Mouse (Mus musculus) hindbrain, embryonic 12.5 days (tissue): ENCODE results near the gene Scg3. TPM values are rescaled to one million over a fixed set of nuclear protein-coding genes. Genes with fewer than 3 reads are reported as not detected.

Experiments
- ATAC-seq: fragments of 200-750 bp; cut with Nextera tagmentation; 2 replicates; pipeline ENCODE4 v1.8.0; 2017; ENCODE audit warnings: moderate TSS enrichment; ENCODE audit not compliant: low FRiP score
- H3K27ac ChIP-seq: fragments of 300-500 bp; sonication (generic); 2 replicates; pipeline ENCODE4 v1.5.1; 2016; ENCODE audit warnings: mild to moderate bottlenecking
- H3K27me3 ChIP-seq: fragments of 300-500 bp; sonication (generic); 2 replicates; pipeline ENCODE4 v1.6.1; 2016; ENCODE audit warnings: mild to moderate bottlenecking
- H3K36me3 ChIP-seq: fragments of 300-500 bp; sonication (generic); 2 replicates; pipeline ENCODE4 v1.6.1; 2016; ENCODE audit warnings: mild to moderate bottlenecking
- H3K4me1 ChIP-seq: fragments of 300-500 bp; sonication (generic); 2 replicates; pipeline ENCODE4 v1.6.1; 2016
- H3K4me2 ChIP-seq: fragments of 300-500 bp; sonication (generic); replicated peaks from 2 replicates; pipeline ENCODE4 v1.6.1; 2016; ENCODE audit warnings: mild to moderate bottlenecking
- H3K4me3 ChIP-seq: fragments of 300-500 bp; sonication (generic); 2 replicates; pipeline ENCODE4 v1.5.1; 2016; ENCODE audit warnings: mild to moderate bottlenecking
- H3K9ac ChIP-seq: fragments of 300-500 bp; sonication (generic); 2 replicates; pipeline ENCODE4 v1.6.1; 2016; ENCODE audit warnings: mild to moderate bottlenecking, moderate library complexity
- H3K9me3 ChIP-seq: fragments of 300-500 bp; sonication (generic); replicated peaks from 2 replicates; pipeline ENCODE4 v1.6.1; 2016; ENCODE audit warnings: mild to moderate bottlenecking
- WGBS: fragments of 180-500 bp; shearing (Covaris S2); methylation state at CpG from one replicate; pipeline ENCODE4 v1.1.7; 2016; 5-methylcytosine and 5-hydroxymethylcytosine counted together
- polyA plus RNA-seq: library from polyadenylated mRNA; unstranded; fragments of >200 nt; fragmentation: Nextera tagmentation; extraction: Ambion mirVana; gene quantifications from 2 replicates; pipeline ENCODE4 v1.2.1, GENCODE M21; 2016

Gene Scg3
- polyA plus RNA-seq = 84.0 and 94.2 TPM in 2 replicates

- Histone ChIP-seq H3K27me3 (no peaks in the 10 kb centered on the region), H3K4me2 (peak within 1 kb of the TSS; percentile 54), H3K27ac (peak within 1 kb of the TSS; percentile 88), H3K4me1 (peaks cover 5% of the 10 kb centered on the region), H3K36me3 (peaks cover 12% of the 10 kb centered on the region), H3K4me3 (peak within 1 kb of the TSS; percentile 66), H3K9ac (peak within 1 kb of the TSS; percentile 74), H3K9me3 (no peaks in the 10 kb centered on the region)
- peak; percentile 100 for ATAC-seq
- 6% methylated on average over 42 of the region's 42 CpGs for WGBS
These were observed at the start of gene Scg3 for GRCm38 (mm10) chr9:75683426-75684191. TSS of gene Scg3 (minus strand) at chr9:75684056.

DNA sequence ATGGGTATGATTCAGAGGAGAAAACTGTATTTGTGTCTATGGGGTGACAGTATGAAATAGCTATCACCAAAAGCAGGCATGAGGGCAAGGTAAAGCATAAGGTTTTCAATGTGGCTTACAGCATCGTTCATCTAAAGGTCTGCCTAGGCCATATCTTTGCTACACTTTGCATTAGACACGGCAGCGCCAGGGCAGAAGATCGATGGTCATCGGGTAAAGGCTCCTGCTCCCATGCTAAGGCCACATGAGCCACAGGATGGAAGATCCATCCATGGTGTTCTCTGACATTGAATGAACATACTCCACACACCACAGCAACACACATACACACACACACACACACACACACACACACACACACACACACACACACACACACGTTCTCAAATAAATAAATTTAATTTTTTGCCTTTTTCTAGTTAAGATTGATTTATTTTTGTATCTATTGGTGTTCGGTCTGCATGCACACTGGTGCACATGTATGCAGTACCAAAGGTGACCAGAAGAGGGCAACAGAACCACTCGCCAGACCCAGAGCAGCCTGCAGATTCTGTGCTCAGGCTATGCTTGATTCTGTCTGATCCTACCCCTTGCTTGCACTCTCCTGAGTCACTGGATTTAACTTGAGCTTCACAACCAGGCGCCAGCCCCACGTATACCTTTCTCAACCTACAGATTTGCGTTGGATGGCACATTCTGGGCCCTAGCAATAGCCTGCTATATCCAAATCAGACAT is 36.3 kb upstream of the Scg3 start:
- Histone ChIP-seq H3K27ac (no peak overlapping the region), H3K27me3 (no peaks in the 10 kb centered on the region), H3K4me2 (no peak overlapping the region), H3K9me3 (no peaks in the 10 kb centered on the region), H3K4me3 (no peak overlapping the region), H3K36me3 (no peaks in the 10 kb centered on the region), H3K4me1 (no peaks in the 10 kb centered on the region), H3K9ac (no peak overlapping the region)
- peak; percentile 71 for ATAC-seq
- WGBS = 42% methylated on average over 11 of the region's 11 CpGs

- H3K4me1 ChIP-seq = no peaks in the 10 kb centered on the region
- no peaks in the 10 kb centered on the region for H3K36me3 ChIP-seq
- no peak overlapping the region for H3K4me3 ChIP-seq
- no peak overlapping the region for H3K9ac ChIP-seq
- no peaks in the 10 kb centered on the region for H3K27me3 ChIP-seq
- no peak for ATAC-seq
- H3K4me2 ChIP-seq = no peak overlapping the region
- no peaks in the 10 kb centered on the region for H3K9me3 ChIP-seq
- 75% methylated on average over 3 of the region's 3 CpGs for WGBS
- H3K27ac ChIP-seq = no peak overlapping the region
These were observed 35.6 kb upstream of the Scg3 start for GRCm38 (mm10) chr9:75719481-75719880.

GRCm38 (mm10) chr9:75684772-75685171 is 916 bp upstream of the Scg3 start:
- peak overlapping the region; percentile 54 for H3K4me2 ChIP-seq
- peaks cover 5% of the 10 kb centered on the region for H3K4me1 ChIP-seq
- no peak overlapping the region for H3K9ac ChIP-seq
- no peaks in the 10 kb centered on the region for H3K27me3 ChIP-seq
- 63% methylated on average over 3 of the region's 3 CpGs for WGBS
- H3K4me3 ChIP-seq = no peak overlapping the region
- H3K27ac ChIP-seq = peak overlapping the region; percentile 88
- H3K9me3 ChIP-seq = no peaks in the 10 kb centered on the region
- peaks cover 6% of the 10 kb centered on the region for H3K36me3 ChIP-seq
- ATAC-seq = no peak

GRCm38 (mm10) chr9:75684292-75684691 is 436 bp upstream of the Scg3 start:
- Histone ChIP-seq H3K4me3 (peak overlapping the region; percentile 66), H3K27me3 (no peaks in the 10 kb centered on the region), H3K9me3 (no peaks in the 10 kb centered on the region), H3K27ac (peak overlapping the region; percentile 88), H3K36me3 (peaks cover 8% of the 10 kb centered on the region), H3K9ac (peak overlapping the region; percentile 74), H3K4me2 (peak overlapping the region; percentile 54), H3K4me1 (peaks cover 5% of the 10 kb centered on the region)
- 67% methylated on average over 4 of the region's 4 CpGs for WGBS
- ATAC-seq = 0 out of 2 replicates have a peak, but pooled peaks have one; percentile 3

- Histone ChIP-seq H3K4me1 (peaks cover 5% of the 10 kb centered on the region), H3K9ac (no peak overlapping the region), H3K27me3 (no peaks in the 10 kb centered on the region), H3K4me2 (no peak overlapping the region), H3K27ac (no peak overlapping the region), H3K36me3 (peaks cover 28% of the 10 kb centered on the region), H3K9me3 (no peaks in the 10 kb centered on the region), H3K4me3 (no peak overlapping the region)
- no peak for ATAC-seq
- WGBS = 92% methylated on average over 5 of the region's 5 CpGs
These were observed 3.2 kb downstream of the Scg3 start for GRCm38 (mm10) chr9:75680606-75681005.

GRCm38 (mm10) chr9:75679629-75680028 is 4.2 kb downstream of the Scg3 start:
- Histone ChIP-seq H3K36me3 (peaks cover 38% of the 10 kb centered on the region), H3K4me3 (no peak overlapping the region), H3K4me1 (peaks cover 5% of the 10 kb centered on the region), H3K9me3 (no peaks in the 10 kb centered on the region), H3K9ac (no peak overlapping the region), H3K27me3 (no peaks in the 10 kb centered on the region), H3K27ac (no peak overlapping the region), H3K4me2 (no peak overlapping the region)
- ATAC-seq = no peak
- 84% methylated on average over 4 of the region's 4 CpGs for WGBS

GRCm38 (mm10) chr9:75678341-75678740 is 5.5 kb downstream of the Scg3 start:
- Histone ChIP-seq H3K4me2 (no peak overlapping the region), H3K36me3 (peaks cover 50% of the 10 kb centered on the region), H3K4me1 (peaks cover 5% of the 10 kb centered on the region), H3K4me3 (no peak overlapping the region), H3K9me3 (no peaks in the 10 kb centered on the region), H3K27me3 (no peaks in the 10 kb centered on the region), H3K27ac (no peak overlapping the region), H3K9ac (no peak overlapping the region)
- 76% methylated on average over 7 of the region's 7 CpGs for WGBS
- no peak for ATAC-seq

DNA sequence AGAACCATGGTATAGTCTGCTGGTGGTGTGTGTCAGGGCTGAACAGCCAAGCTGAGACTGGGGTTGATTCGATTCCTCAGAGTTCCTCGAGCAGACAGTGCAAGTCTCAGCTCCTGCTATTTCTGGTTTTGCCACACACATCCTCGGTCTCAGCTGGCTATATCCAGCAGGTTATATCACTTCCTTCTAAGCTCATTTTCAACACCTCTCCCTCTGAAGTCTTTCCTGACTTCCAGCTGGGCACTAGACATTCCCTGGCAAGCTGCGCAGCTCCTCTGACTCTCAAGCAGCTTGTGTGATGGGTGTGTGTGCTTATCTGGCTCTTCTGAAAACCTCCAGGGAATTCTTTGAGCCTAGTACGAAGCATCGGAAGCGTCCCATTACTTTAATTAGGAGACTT is 7.6 kb downstream of the Scg3 start:
- Histone ChIP-seq H3K27me3 (no peaks in the 10 kb centered on the region), H3K9ac (no peak overlapping the region), H3K9me3 (no peaks in the 10 kb centered on the region), H3K4me3 (no peak overlapping the region), H3K27ac (no peak overlapping the region), H3K4me1 (no peaks in the 10 kb centered on the region), H3K4me2 (no peak overlapping the region), H3K36me3 (peaks cover 65% of the 10 kb centered on the region)
- no peak for ATAC-seq
- 86% methylated on average over 7 of the region's 7 CpGs for WGBS

DNA sequence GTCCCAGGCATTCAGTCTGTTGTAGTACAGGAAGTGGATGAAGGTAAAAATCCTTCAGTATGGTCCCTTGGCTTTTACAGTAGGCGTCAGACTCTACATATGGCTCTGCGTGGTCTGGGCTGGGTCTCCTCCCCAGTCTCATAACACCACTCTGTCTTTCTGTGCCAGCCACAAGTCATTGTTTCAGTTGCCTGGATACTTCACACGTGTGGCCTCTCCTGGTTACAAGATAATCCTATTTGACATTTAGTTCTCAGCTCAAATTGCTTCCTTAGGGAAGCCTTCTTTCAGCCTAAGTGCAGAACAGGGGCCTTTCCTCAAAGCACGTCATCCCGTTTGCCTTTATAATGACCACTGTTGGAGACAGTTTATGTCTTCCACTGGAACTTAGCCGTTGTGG is 11.1 kb downstream of the Scg3 start:
- ATAC-seq = no peak
- WGBS = 83% methylated on average over 6 of the region's 6 CpGs
- peaks cover 65% of the 10 kb centered on the region for H3K36me3 ChIP-seq
- no peaks in the 10 kb centered on the region for H3K9me3 ChIP-seq
- no peak overlapping the region for H3K4me3 ChIP-seq
- H3K9ac ChIP-seq = no peak overlapping the region
- H3K27me3 ChIP-seq = no peaks in the 10 kb centered on the region
- no peaks in the 10 kb centered on the region for H3K4me1 ChIP-seq
- no peak overlapping the region for H3K4me2 ChIP-seq
- H3K27ac ChIP-seq = no peak overlapping the region

GRCm38 (mm10) chr9:75666612-75667011 is 17.2 kb downstream of the Scg3 start:
- ATAC-seq = no peak
- Histone ChIP-seq H3K4me3 (no peak overlapping the region), H3K27ac (no peak overlapping the region), H3K9me3 (no peaks in the 10 kb centered on the region), H3K4me1 (no peaks in the 10 kb centered on the region), H3K4me2 (no peak overlapping the region), H3K36me3 (peaks cover 41% of the 10 kb centered on the region), H3K27me3 (no peaks in the 10 kb centered on the region), H3K9ac (no peak overlapping the region)
- 84% methylated on average over 5 of the region's 5 CpGs for WGBS

DNA sequence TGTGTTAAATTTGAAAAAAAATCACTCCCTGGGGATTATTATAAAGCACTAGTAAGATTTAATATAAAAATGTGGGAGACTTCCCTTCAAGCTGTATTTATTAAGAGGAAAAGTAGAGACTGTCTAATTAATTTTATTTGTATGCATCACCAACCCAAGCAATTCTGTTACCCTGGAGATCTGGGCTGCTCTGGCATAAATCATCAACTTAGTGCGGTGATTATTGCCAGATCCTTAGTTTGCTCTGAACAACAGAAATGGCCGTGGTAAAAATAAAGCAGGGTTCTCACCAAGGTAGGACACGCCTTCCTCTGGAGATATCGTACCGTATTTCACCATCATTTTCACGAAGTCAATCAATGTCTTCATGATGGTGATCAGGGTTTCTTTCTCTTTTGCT is 18.5 kb downstream of the Scg3 start:
- Histone ChIP-seq H3K27ac (no peak overlapping the region), H3K9ac (no peak overlapping the region), H3K4me1 (no peaks in the 10 kb centered on the region), H3K27me3 (no peaks in the 10 kb centered on the region), H3K4me3 (no peak overlapping the region), H3K36me3 (peaks cover 54% of the 10 kb centered on the region), H3K9me3 (no peaks in the 10 kb centered on the region), H3K4me2 (no peak overlapping the region)
- WGBS = 85% methylated on average over 6 of the region's 6 CpGs
- ATAC-seq = no peak
